Mouse (Mus musculus) ES-Bruce4 (cell line): ENCODE results near the gene Ost4.

Source experiments
- CTCF ChIP-seq: IDR thresholded peaks from one replicate; pipeline ENCODE4 v1.8.1; 2011; ENCODE audit warnings: low read depth, low read length
- POLR2A ChIP-seq: IDR thresholded peaks from one replicate; pipeline ENCODE4 v1.8.1; 2011; ENCODE audit warnings: low read length; ENCODE audit not compliant: insufficient read depth

- TF ChIP-seq POLR2A (peak; percentile 67), CTCF (no peak)
Measured at GRCm38 (mm10) chr5:30907413-30908059, at the start of gene Ost4.
